In genomic region chr6:126938853-126939486, GRCm38 (mm10) we compare ENCODE assay signal across 8 mouse cellular contexts. TPM values are rescaled to one million over a fixed set of nuclear protein-coding genes. Genes with fewer than 3 reads are reported as not detected.
DNase-seq lines count a peak whose midpoint lies in the region; ATAC-seq and TF ChIP-seq lines count a peak whose summit lies in the region.
"Had no signal": no experiment of that assay in that cellular context is flagged by ENCODE, and none has a peak within 500 bp of the region (broad histone marks: within the 10 kb centered on the region; RNA-seq: fewer than 3 reads in every experiment).

No protein-coding gene starts in this region.

- peak overlapping the region; percentile 72 for H3K9ac ChIP-seq in limb, embryonic 14.5 days (ENCODE audit: low read depth, low read length, severe bottlenecking)
- peak overlapping the region; percentile 85 for H3K9ac ChIP-seq in stomach, embryonic 16.5 days (ENCODE audit: low read length)

- ATAC-seq in erythroblast, adult 5-6 weeks (replicated peaks; ENCODE audit: low FRiP score, poor library complexity, severe bottlenecking) = peak; percentile 6; the same call in 1 of the 2 replicates
- ATAC-seq in limb, embryonic 14.5 days (ENCODE audit: low FRiP score, low read depth) = peak; percentile 1; the same call in 1 of the 2 replicates
- ATAC-seq in stomach, embryonic 16.5 days (ENCODE audit: insufficient read depth, low FRiP score) = peak; percentile 3; the same call in 1 of the 2 replicates

- peak overlapping the region; percentile 52; the same call in 1 of the 2 replicates for H3K27ac ChIP-seq in limb, embryonic 14.5 days (replicated peaks; ENCODE audit: low read depth, low read length)
- H3K27ac ChIP-seq in stomach, embryonic 16.5 days (ENCODE audit: low read length) = peak overlapping the region; percentile 25; the same call in 1 of the 2 replicates

- H3K36me3 ChIP-seq in limb, embryonic 14.5 days (ENCODE audit: control insufficient read depth, insufficient read depth, low read length) = peaks cover 2% of the 10 kb centered on the region; the same call in 1 of the 2 replicates
- H3K36me3 ChIP-seq in stomach, embryonic 16.5 days (ENCODE audit: control insufficient read depth, insufficient read depth, low read length) = peaks cover 5% of the 10 kb centered on the region; the same call in 1 of the 2 replicates

- H3K9me3 ChIP-seq in limb, embryonic 14.5 days (ENCODE audit: control insufficient read depth, low read length) = no peaks in the 10 kb centered on the region
- no peaks in the 10 kb centered on the region for H3K9me3 ChIP-seq in stomach, embryonic 16.5 days (replicated peaks; ENCODE audit: control insufficient read depth, low read length)

- H3K4me3 ChIP-seq in limb, embryonic 14.5 days (replicated peaks; ENCODE audit: low read length) = peak overlapping the region; percentile 72
- H3K4me3 ChIP-seq in stomach, embryonic 16.5 days (replicated peaks; ENCODE audit: low read length) = peak overlapping the region; percentile 80

- peak overlapping the region; percentile 92 for H3K4me2 ChIP-seq in limb, embryonic 14.5 days (replicated peaks; ENCODE audit: low read depth, low read length, severe bottlenecking)
- H3K4me2 ChIP-seq in stomach, embryonic 16.5 days (ENCODE audit: low read depth, low read length) = peak overlapping the region; percentile 97

- H3K27me3 ChIP-seq in limb, embryonic 14.5 days (ENCODE audit: control insufficient read depth, insufficient read depth, low read length) = no peaks in the 10 kb centered on the region
- no peaks in the 10 kb centered on the region for H3K27me3 ChIP-seq in stomach, embryonic 16.5 days (ENCODE audit: control insufficient read depth, insufficient read depth, low read length)

- under 1% methylated on average over 28 of the region's 31 CpGs for WGBS in limb, embryonic 14.5 days
- WGBS in stomach, embryonic 16.5 days = under 1% methylated on average over 31 of the region's 31 CpGs

- peak; percentile 21 to 25 for DNase-seq in spleen, postnatal 10 days (ENCODE audit: low spot score in 2 of 2)
- DNase-seq in spleen, postnatal 4 days (ENCODE audit: low spot score in 2 of 2) = no peak
- no peak for DNase-seq in limb, embryonic 14.5 days (ENCODE audit: low spot score)
- no peak for DNase-seq in adrenal gland, postnatal 10 days
- no peak for DNase-seq in kidney, adult 9 months

- TF ChIP-seq POLR2A in limb, embryonic 14.5 days (IDR thresholded peaks at IDR 0.05; ENCODE audit: borderline replicate concordance, extremely low read depth, insufficient read depth, insufficient read length) = 0 out of 2 replicates have a peak, but pooled peaks have one; percentile 41

- peaks cover 10% of the 10 kb centered on the region for H3K4me1 ChIP-seq in limb, embryonic 14.5 days (ENCODE audit: control insufficient read depth, insufficient read depth, low read length)
- peaks cover 9% of the 10 kb centered on the region for H3K4me1 ChIP-seq in stomach, embryonic 16.5 days (ENCODE audit: control insufficient read depth, insufficient read depth, low read length)

RNA-seq across cellular contexts. Expression of gene Rad51ap1, which starts 0.4 kb away (rescaled TPM):
- 18.0 and 20.4 TPM in 2 replicates for total RNA-seq in erythroblast, adult 5-6 weeks (2015; ENCODE audit: low replicate concordance)
- total RNA-seq in erythroblast, adult 5-6 weeks (2017; ENCODE audit: low replicate concordance) = 85.9 and 165 TPM in 2 replicates
- polyA plus RNA-seq in limb, embryonic 14.5 days (2012; rRNA removed) = 46.3 and 55.8 TPM in 2 replicates
- 50.6 and 52.7 TPM in 2 replicates for polyA plus RNA-seq in limb, embryonic 14.5 days (2014; fragmentation: Nextera tagmentation; extraction: Ambion mirVana)
- 42.5 and 50.0 TPM in 2 replicates for polyA plus RNA-seq in stomach, embryonic 16.5 days (2015; fragmentation: Nextera tagmentation; extraction: Ambion mirVana)
- 10 to 100 TPM; 11.1 to 12.1 TPM for total RNA-seq in adrenal gland, postnatal 10 days (2021)

RNA-seq across cellular contexts. Expression of gene D6Wsu163e, which starts 0.8 kb away (rescaled TPM):
- total RNA-seq in erythroblast, adult 5-6 weeks (2015; ENCODE audit: low replicate concordance) = 17.1 and 27.9 TPM in 2 replicates
- 22.6 and 29.5 TPM in 2 replicates for total RNA-seq in erythroblast, adult 5-6 weeks (2017; ENCODE audit: low replicate concordance)
- 11.1 and 12.2 TPM in 2 replicates for polyA plus RNA-seq in limb, embryonic 14.5 days (2012; rRNA removed)
- polyA plus RNA-seq in limb, embryonic 14.5 days (2014; fragmentation: Nextera tagmentation; extraction: Ambion mirVana) = 12.4 and 16.6 TPM in 2 replicates
- polyA plus RNA-seq in stomach, embryonic 16.5 days (2015; fragmentation: Nextera tagmentation; extraction: Ambion mirVana) = 16.9 and 17.0 TPM in 2 replicates
- 10 to 100 TPM; 17.5 to 19.7 TPM for total RNA-seq in adrenal gland, postnatal 10 days (2021)

RNA-seq across cellular contexts. Expression of gene Dyrk4, which starts 17.3 kb away (rescaled TPM):
- total RNA-seq in erythroblast, adult 5-6 weeks (2015; ENCODE audit: low replicate concordance) = not detected in 2 replicates
- 0.60 TPM in 1 of 2 replicates, not detected in the other for total RNA-seq in erythroblast, adult 5-6 weeks (2017; ENCODE audit: low replicate concordance)
- 0.03 and 0.08 TPM in 2 replicates for polyA plus RNA-seq in limb, embryonic 14.5 days (2012; rRNA removed)
- polyA plus RNA-seq in limb, embryonic 14.5 days (2014; fragmentation: Nextera tagmentation; extraction: Ambion mirVana) = not detected in 2 replicates
- polyA plus RNA-seq in stomach, embryonic 16.5 days (2015; fragmentation: Nextera tagmentation; extraction: Ambion mirVana) = 0.22 TPM in 1 of 2 replicates, not detected in the other
- total RNA-seq in adrenal gland, postnatal 10 days (2021) = under 1 TPM in 1 of 2 experiments, not detected in 1; 0.27 TPM
- polyA plus RNA-seq: gonadal fat pad, adult 2 months had no signal

Comparison
In these comparisons a context has a peak if more than half of its experiments do, and no peak if none do; other contexts are left out.
1. DNase-seq: peak in spleen, postnatal 10 days (2 of 2); none in spleen, postnatal 4 days (0 of 2), limb, embryonic 14.5 days (single experiment), adrenal gland, postnatal 10 days (single experiment) and kidney, adult 9 months (single experiment).
2. Peak in every context shown above with its lines, with median percentiles within 50 percentile points of each other: ATAC-seq.